19 mouse cellular contexts compared by ENCODE assay signal in the genomic region with DNA sequence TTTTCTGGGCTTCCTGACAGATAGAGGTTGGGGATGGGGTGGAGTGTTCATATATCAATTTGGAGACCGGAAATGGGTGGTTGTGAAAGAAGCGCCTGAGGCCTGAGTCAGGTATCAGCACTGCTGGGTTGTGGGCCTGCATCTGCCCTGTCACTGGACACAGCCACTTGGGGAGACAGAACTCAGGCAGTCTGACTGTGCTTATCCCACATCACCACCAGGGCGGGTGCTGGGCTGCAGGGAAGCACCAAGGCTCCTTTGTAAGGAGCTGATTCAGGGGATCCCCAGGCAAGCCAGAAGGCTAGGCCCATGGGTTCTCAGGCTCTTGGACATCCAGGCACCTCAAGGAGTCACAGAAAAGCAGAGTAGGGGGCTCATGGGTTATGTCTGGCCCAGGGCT. TPM values are rescaled to one million over a fixed set of nuclear protein-coding genes. Genes with fewer than 3 reads are reported as not detected.
DNase-seq lines count a peak whose midpoint lies in the region; ATAC-seq lines count a peak whose summit lies in the region.
"Had no signal": no experiment of that assay in that cellular context is flagged by ENCODE, and none has a peak within 500 bp of the region (broad histone marks: within the 10 kb centered on the region; RNA-seq: fewer than 3 reads in every experiment).

No protein-coding gene starts in this region.

- peak; percentile 56; the same call in 1 of the 2 replicates for ATAC-seq in kidney, embryonic 16.5 days (ENCODE audit: low FRiP score, low TSS enrichment)
- ATAC-seq: liver, embryonic 12.5 days; Patski had no signal

- intact Hi-C loops in left cerebral cortex, postnatal 4 days (cut with DNase I), result no loop called here

- no peaks in the 10 kb centered on the region for H3K27me3 ChIP-seq in kidney, embryonic 16.5 days (ENCODE audit: insufficient read depth, low read length)
- H3K27me3 ChIP-seq: embryonic facial prominence, embryonic 12.5 days; liver, embryonic 12.5 days; Patski had no signal

- H3K9me3 ChIP-seq in kidney, embryonic 16.5 days (ENCODE audit: low read length), result no peaks in the 10 kb centered on the region
- H3K9me3 ChIP-seq: embryonic facial prominence, embryonic 12.5 days; limb, embryonic 10.5 days had no signal

- no peak overlapping the region for H3K27ac ChIP-seq in kidney, embryonic 16.5 days (ENCODE audit: low read length)
- H3K27ac ChIP-seq: embryonic facial prominence, embryonic 12.5 days; hindbrain, embryonic 14.5 days; limb, embryonic 10.5 days; liver, embryonic 12.5 days had no signal

- WGBS in kidney, embryonic 16.5 days, result 84% methylated on average over 3 of the region's 3 CpGs

- DNase-seq in adrenal gland, postnatal 14 days, result peak; percentile 26
- DNase-seq in adrenal gland, postnatal 4 days (ENCODE audit: low spot score in 2 of 2), result no peak
- DNase-seq in kidney, postnatal 36 days, result no peak
- peak; percentile 8 for DNase-seq in right cerebral cortex, postnatal 14 days
- DNase-seq in right cerebral cortex, postnatal 36 days (ENCODE audit: low spot score in 2 of 2), result no peak
- no peak for DNase-seq in left cerebral cortex, postnatal 4 days
- DNase-seq: cerebellum, adult 18-20 months; gastrocnemius, postnatal 14 days; kidney, adult 9 months; right cerebral cortex, postnatal 25 days; thymus, postnatal 25 days had no signal

- H3K4me2 ChIP-seq in kidney, embryonic 16.5 days (replicated peaks; ENCODE audit: low read depth, low read length), result no peak overlapping the region
- H3K4me2 ChIP-seq: embryonic facial prominence, embryonic 12.5 days; hindbrain, embryonic 14.5 days; liver, embryonic 12.5 days had no signal

- no peak overlapping the region for H3K4me3 ChIP-seq in kidney, embryonic 16.5 days (ENCODE audit: low read length)
- H3K4me3 ChIP-seq: embryonic facial prominence, embryonic 12.5 days; limb, embryonic 10.5 days; liver, embryonic 12.5 days; megakaryocyte, embryonic 14.5 days had no signal

- H3K4me1 ChIP-seq in kidney, embryonic 16.5 days (ENCODE audit: insufficient read depth, low read length), result no peaks in the 10 kb centered on the region
- H3K4me1 ChIP-seq: embryonic facial prominence, embryonic 12.5 days; limb, embryonic 10.5 days; liver, embryonic 12.5 days had no signal

- no peak overlapping the region for H3K9ac ChIP-seq in kidney, embryonic 16.5 days (replicated peaks; ENCODE audit: low read length)
- H3K9ac ChIP-seq: embryonic facial prominence, embryonic 12.5 days; hindbrain, embryonic 14.5 days; liver, embryonic 12.5 days had no signal

- no peaks in the 10 kb centered on the region for H3K36me3 ChIP-seq in kidney, embryonic 16.5 days (ENCODE audit: insufficient read depth, low read length)
- H3K36me3 ChIP-seq: embryonic facial prominence, embryonic 12.5 days; limb, embryonic 10.5 days; liver, embryonic 12.5 days had no signal

RNA-seq across cellular contexts. Expression of a gene that starts 59.8 kb away (rescaled TPM):
- total RNA-seq in adrenal gland, postnatal 14 days (2021), result 0.34 and 0.52 TPM in 2 replicates
- total RNA-seq in adrenal gland, postnatal 4 days (2021), result 1 to 10 TPM in 1 of 2 experiments, under 1 TPM in 1; 0.54 to 1.4 TPM
- polyA plus RNA-seq in kidney, embryonic 16.5 days (2015; fragmentation: Nextera tagmentation; extraction: Ambion mirVana), result 0.70 and 0.94 TPM in 2 replicates
- total RNA-seq in left cerebral cortex, postnatal 4 days (2021), result 1 to 10 TPM; 4.2 to 5.3 TPM
- total RNA-seq: gastrocnemius, postnatal 14 days; heart, adult 8-10 months had no signal

Comparison
In these comparisons a context has a peak if more than half of its experiments do, and no peak if none do; other contexts are left out.
1. DNase-seq: peak in adrenal gland, postnatal 14 days (single experiment) and right cerebral cortex, postnatal 14 days (single experiment); none in adrenal gland, postnatal 4 days (0 of 2), kidney, postnatal 36 days (0 of 2), right cerebral cortex, postnatal 36 days (0 of 2) and left cerebral cortex, postnatal 4 days (single experiment).